Mouse (Mus musculus) liver, adult 2 months (tissue): ENCODE data around the gene Ankle1. TPM values are rescaled to one million over a fixed set of nuclear protein-coding genes. Genes with fewer than 3 reads are reported as not detected.
A peak's percentile ranks its signal among the peaks of the same experiment; 100 is the strongest.

Source experiments
- DNase-seq: peaks from one replicate; pipeline ENCODE4 v3.0.0-alpha.2; 2011; ENCODE audit warnings: low read depth, low spot score; ENCODE audit errors: extremely low read depth
- H3K27ac ChIP-seq: fragments of 200-500 bp; replicated peaks from 2 replicates; pipeline ENCODE4 v1.5.1; 2012; ENCODE audit warnings: low read depth, mild to moderate bottlenecking, control low read depth, inconsistent platforms, low read length; ENCODE audit not compliant: insufficient read depth
- H3K27me3 ChIP-seq: fragments of 200-500 bp; 2 replicates; pipeline ENCODE4 v1.6.1; 2012; ENCODE audit warnings: mild to moderate bottlenecking, moderate library complexity, low read length, inconsistent platforms; ENCODE audit not compliant: control insufficient read depth, insufficient read depth
- H3K36me3 ChIP-seq: fragments of 200-500 bp; 2 replicates; pipeline ENCODE4 v1.6.1; 2012; ENCODE audit warnings: low read length, inconsistent platforms; ENCODE audit not compliant: control insufficient read depth, insufficient read depth
- H3K4me1 ChIP-seq: fragments of 200-500 bp; 2 replicates; pipeline ENCODE4 v1.6.1; 2011; ENCODE audit warnings: low read length; ENCODE audit not compliant: control insufficient read depth, insufficient read depth
- H3K4me3 ChIP-seq: fragments of 200-500 bp; 2 replicates; pipeline ENCODE4 v1.5.1; 2011; ENCODE audit warnings: low read depth, mild to moderate bottlenecking, control low read depth, low read length, moderate library complexity; ENCODE audit not compliant: insufficient read depth
- H3K79me2 ChIP-seq: fragments of 200-500 bp; 2 replicates; pipeline ENCODE4 v1.6.1; 2012; ENCODE audit warnings: inconsistent platforms, mild to moderate bottlenecking, low read length, moderate library complexity; ENCODE audit not compliant: control insufficient read depth, insufficient read depth
- H3K9ac ChIP-seq: fragments of 200-500 bp; 2 replicates; pipeline ENCODE4 v1.6.1; 2012; ENCODE audit warnings: low read depth, mild to moderate bottlenecking, control low read depth, inconsistent platforms, low read length
- CTCF ChIP-seq: fragments of 200-500 bp; IDR thresholded peaks from 2 replicates; pipeline ENCODE4 v1.5.1; 2011; ENCODE audit warnings: low read depth, low read length, control low read depth
- POLR2A ChIP-seq: fragments of 200-500 bp; IDR thresholded peaks from 2 replicates; pipeline ENCODE4 v1.6.1; 2011; ENCODE audit warnings: low read length, control low read depth; ENCODE audit not compliant: insufficient read depth; ENCODE audit errors: extremely low read depth
- WGBS: fragments of 180-500 bp; shearing (Covaris S2); methylation state at CpG from one replicate; pipeline ENCODE4 v1.1.7; 2018; 5-methylcytosine and 5-hydroxymethylcytosine counted together
- polyA plus RNA-seq: library from polyadenylated mRNA; depleted of rRNA; stranded (reverse); fragments of >200 nt; gene quantifications from 2 replicates; pipeline ENCODE4 v1.2.3, GENCODE M21; 2012
- total RNA-seq: library from RNA; depleted of rRNA; stranded (reverse); fragments of >200 nt; gene quantifications from 2 replicates; pipeline ENCODE4 v1.2.3, GENCODE M21; 2014

Ankle1 gene
- total and polyA plus RNA-seq, 2 experiments, result 0.09 to 0.22 TPM

- Histone ChIP-seq H3K9ac (peak within 1 kb of the TSS; percentile 96), H3K4me3 (peak within 1 kb of the TSS; percentile 98), H3K79me2 (peaks cover 34% of the 10 kb centered on the region), H3K36me3 (peaks cover 2% of the 10 kb centered on the region; the same call in 1 of the 2 replicates), H3K27ac (peak within 1 kb of the TSS; percentile 96), H3K27me3 (no peaks in the 10 kb centered on the region), H3K4me1 (peaks cover 27% of the 10 kb centered on the region)
- DNase-seq, result peak; percentile 10
- 0 out of 2 replicates have a peak, but pooled peaks have one; percentile 21 for TF ChIP-seq POLR2A
- no peak for TF ChIP-seq CTCF
- WGBS, result 2% methylated on average over 89 of the region's 89 CpGs
Measured at GRCm38 (mm10) chr8:71381421-71381970, 24.3 kb upstream of the Ankle1 start, which contains the start of gene Nr2f6. TSS of gene Nr2f6 (minus strand) at chr8:71381960.

- under 1% methylated on average over 64 of the region's 80 CpGs for WGBS
- peak; percentile 96 for DNase-seq
- H3K27me3 ChIP-seq, result no peaks in the 10 kb centered on the region
- peak overlapping the region; percentile 96 for H3K9ac ChIP-seq
- H3K4me1 ChIP-seq, result peaks cover 21% of the 10 kb centered on the region
- peaks cover 2% of the 10 kb centered on the region; the same call in 1 of the 2 replicates for H3K36me3 ChIP-seq
- peaks cover 34% of the 10 kb centered on the region for H3K79me2 ChIP-seq
- peak overlapping the region; percentile 95 for H3K27ac ChIP-seq
- TF ChIP-seq CTCF, result no peak
- TF ChIP-seq POLR2A, result peak; percentile 57
- H3K4me3 ChIP-seq, result peak overlapping the region; percentile 96
Measured at GRCm38 (mm10) chr8:71381971-71382961, 23.5 kb upstream of the Ankle1 start.

GRCm38 (mm10) chr8:71383396-71383795 lies 22.4 kb upstream of the Ankle1 start:
- 9% methylated on average over 12 of the region's 12 CpGs for WGBS

GRCm38 (mm10) chr8:71383860-71384259 lies 21.9 kb upstream of the Ankle1 start:
- Histone ChIP-seq H3K36me3 (no peaks in the 10 kb centered on the region), H3K79me2 (peaks cover 28% of the 10 kb centered on the region), H3K27me3 (no peaks in the 10 kb centered on the region), H3K27ac (peak overlapping the region; percentile 95), H3K4me3 (peak overlapping the region; percentile 1; the same call in 1 of the 2 replicates), H3K4me1 (peaks cover 12% of the 10 kb centered on the region), H3K9ac (peak overlapping the region; percentile 54)
- WGBS, result 16% methylated on average over 3 of the region's 3 CpGs
- no peak for TF ChIP-seq CTCF
- peak; percentile 57 for DNase-seq

More at GRCm38 (mm10) chr8:71383396-71383795, 22.4 kb upstream of the Ankle1 start:
- Histone ChIP-seq H3K4me3 (peak overlapping the region; percentile 21; the same call in 1 of the 2 replicates), H3K36me3 (no peaks in the 10 kb centered on the region), H3K79me2 (peaks cover 31% of the 10 kb centered on the region), H3K9ac (peak overlapping the region; percentile 61), H3K27ac (peak overlapping the region; percentile 95), H3K4me1 (peaks cover 17% of the 10 kb centered on the region), H3K27me3 (no peaks in the 10 kb centered on the region)
- peak; percentile 89 for DNase-seq
- TF ChIP-seq CTCF (no peak), POLR2A (peak; percentile 51; the same call in 1 of the 2 replicates)

GRCm38 (mm10) chr8:71385212-71385835 lies 20.5 kb upstream of the Ankle1 start:
- Histone ChIP-seq H3K36me3 (no peaks in the 10 kb centered on the region), H3K4me1 (peaks cover 8% of the 10 kb centered on the region; the same call in 1 of the 2 replicates), H3K27ac (no peak overlapping the region), H3K79me2 (peaks cover 14% of the 10 kb centered on the region), H3K4me3 (no peak overlapping the region), H3K27me3 (no peaks in the 10 kb centered on the region), H3K9ac (no peak overlapping the region)
- TF ChIP-seq POLR2A (no peak), CTCF (peak; percentile 61)
- WGBS, result 89% methylated on average over 12 of the region's 12 CpGs
- peak; percentile 31 for DNase-seq
